ENCODE assay signal across 7 mouse cellular contexts in genomic region chr11:5057856-5058641, GRCm38 (mm10). TPM values are rescaled to one million over a fixed set of nuclear protein-coding genes. Genes with fewer than 3 reads are reported as not detected.
DNase-seq lines count a peak whose midpoint lies in the region; ATAC-seq and TF ChIP-seq lines count a peak whose summit lies in the region.

Rasl10a (plus strand) TSS chr11:5058128.

- 3% methylated on average over 70 of the region's 77 CpGs for WGBS in limb, embryonic 13.5 days

- DNase-seq in CH12.LX (ENCODE audit: extremely low read depth): peak; percentile 70
- DNase-seq in T-cell, adult 2 months (ENCODE audit: low spot score): peak; percentile 31
- no peak for DNase-seq in gonadal fat pad, adult 2 months (ENCODE audit: low read depth)
- DNase-seq in kidney, adult 18-20 months: peak; percentile 57
- DNase-seq in naive thymus-derived CD4-positive, alpha-beta T cell, adult 2 months (ENCODE audit: low read depth): peak; percentile 59
- peak; percentile 36 to 37 for DNase-seq in thymus, adult 18-20 months

- in situ Hi-C loops in CH12.LX (cut with MboI; ENCODE audit: low pct_ligation_motif_present, low pct_unique_long_range_greater_than_20kb, low sequenced_read_pairs): no loop called here

- no peaks in the 10 kb centered on the region for H3K9me3 ChIP-seq in CH12.LX (replicated peaks; ENCODE audit: low read length)
- H3K9me3 ChIP-seq in limb, embryonic 13.5 days: no peaks in the 10 kb centered on the region

- peak within 1 kb of the TSS; percentile 71 for H3K27ac ChIP-seq in CH12.LX (ENCODE audit: insufficient read depth, low read depth)
- H3K27ac ChIP-seq in limb, embryonic 13.5 days: no peak within 1 kb of the TSS

- 0 out of 2 replicates have a peak, but pooled peaks have one; percentile 7 for TF ChIP-seq EP300 in CH12.LX (IDR thresholded peaks at IDR 0.05; ENCODE audit: low read length)

- H3K79me2 ChIP-seq in CH12.LX (replicated peaks; ENCODE audit: control insufficient read depth, extremely low read depth, insufficient read depth, poor library complexity, severe bottlenecking): no peaks in the 10 kb centered on the region

- TF ChIP-seq CTCF in CH12.LX (conservative IDR thresholded peaks at IDR 0.05 in 1 of 2, IDR thresholded peaks at IDR 0.05 in 1 of 2; ENCODE audit: low read depth in 2 of 2, low read length in 2 of 2): peak in 1 of 2 experiments; percentile 1; a peak in 1 of 4 replicates

- peak; percentile 65 for TF ChIP-seq POLR2A in CH12.LX (IDR thresholded peaks at IDR 0.05; ENCODE audit: low read depth, low read length)

- H3K4me1 ChIP-seq in CH12.LX (ENCODE audit: control insufficient read depth in 1 of 2, insufficient read depth in 2 of 2): peaks cover 42 to 82% of the 10 kb centered on the region in 2 experiments
- peaks cover 70% of the 10 kb centered on the region for H3K4me1 ChIP-seq in limb, embryonic 13.5 days

- H3K36me3 ChIP-seq in CH12.LX (replicated peaks in 1 of 2; ENCODE audit: control insufficient read depth in 1 of 2, insufficient read depth in 1 of 2, low read length in 1 of 2): peaks cover 0 to 13% of the 10 kb centered on the region in 2 experiments
- peaks cover 11% of the 10 kb centered on the region; the same call in 1 of the 2 replicates for H3K36me3 ChIP-seq in limb, embryonic 13.5 days

- dilution Hi-C loops in CH12.LX (cut with MboI; ENCODE audit: extremely low pct_ligation_motif_present, extremely low pct_unique_long_range_greater_than_20kb, low sequenced_read_pairs): no loop called here

- H3K9ac ChIP-seq in CH12.LX (ENCODE audit: insufficient read depth, low read depth): peak within 1 kb of the TSS; percentile 42
- H3K9ac ChIP-seq in limb, embryonic 13.5 days: peak within 1 kb of the TSS; percentile 74

- peak within 1 kb of the TSS; percentile 92 for H3K4me2 ChIP-seq in CH12.LX (ENCODE audit: insufficient read depth, low read depth, poor library complexity, severe bottlenecking)
- peak within 1 kb of the TSS; percentile 94 for H3K4me2 ChIP-seq in limb, embryonic 13.5 days (replicated peaks)

- H3K27me3 ChIP-seq in CH12.LX (replicated peaks): peaks cover 12% of the 10 kb centered on the region
- H3K27me3 ChIP-seq in limb, embryonic 13.5 days: peaks cover 83% of the 10 kb centered on the region

- TF ChIP-seq RAD21 in CH12.LX (IDR thresholded peaks at IDR 0.05; ENCODE audit: low read depth, low read length): no peak

- ATAC-seq in limb, embryonic 13.5 days (ENCODE audit: low FRiP score, low read depth): no peak

- H3K4me3 ChIP-seq in CH12.LX (replicated peaks in 1 of 3; ENCODE audit: low read depth in 2 of 3, low read length in 2 of 3, poor library complexity in 1 of 3): peak within 1 kb of the TSS; percentile 53 to 71 (median 57)
- H3K4me3 ChIP-seq in limb, embryonic 13.5 days: peak within 1 kb of the TSS; percentile 56

TF ChIP-seq in CH12.LX, 34 proteins besides CTCF, POLR2A, EP300 and RAD21:
- TF ChIP-seq MYC (IDR thresholded peaks at IDR 0.05; ENCODE audit: low read depth, low read length) (no peak), NRF1 (IDR thresholded peaks at IDR 0.05; ENCODE audit: low read depth, low read length) (0 out of 2 replicates have a peak, but pooled peaks have one; percentile 28), ZC3H11A (IDR thresholded peaks at IDR 0.05; ENCODE audit: low read depth, low read length) (no peak), MAFK (IDR thresholded peaks at IDR 0.05; ENCODE audit: insufficient replicate concordance, low read length) (no peak), SIN3A (IDR thresholded peaks at IDR 0.05; ENCODE audit: low read length) (peak; percentile 7), KAT2A (IDR thresholded peaks at IDR 0.05; ENCODE audit: insufficient replicate concordance, low read length) (no peak), BHLHE40 (IDR thresholded peaks at IDR 0.05; ENCODE audit: low read depth, low read length) (peak; percentile 41; the same call in 1 of the 2 replicates), ETS1 (conservative IDR thresholded peaks at IDR 0.05; ENCODE audit: low read depth, low read length) (peak; percentile 17), ZNF384 (IDR thresholded peaks at IDR 0.05; ENCODE audit: low read depth, low read length) (no peak), E2F4 (IDR thresholded peaks at IDR 0.05; ENCODE audit: insufficient replicate concordance, low read depth, low read length) (no peak), CHD1 (IDR thresholded peaks at IDR 0.05; ENCODE audit: low read depth, low read length) (peak; percentile 81), USF1 (IDR thresholded peaks at IDR 0.05; ENCODE audit: low read depth, low read length) (no peak), CHD2 (IDR thresholded peaks at IDR 0.05; ENCODE audit: low read length) (0 out of 2 replicates have a peak, but pooled peaks have one; percentile 47), ZMIZ1 (IDR thresholded peaks at IDR 0.05; ENCODE audit: low read depth, low read length) (0 out of 2 replicates have a peak, but pooled peaks have one; percentile 44), HCFC1 (IDR thresholded peaks at IDR 0.05; ENCODE audit: low read depth, low read length) (peak; percentile 8; the same call in 1 of the 2 replicates), SMC3 (IDR thresholded peaks at IDR 0.05; ENCODE audit: low read depth, low read length) (no peak), USF2 (conservative IDR thresholded peaks at IDR 0.05; ENCODE audit: low read depth, low read length) (no peak), ZKSCAN1 (IDR thresholded peaks at IDR 0.05; ENCODE audit: borderline replicate concordance, low read depth, low read length) (no peak), JUND (conservative IDR thresholded peaks at IDR 0.05; ENCODE audit: low read depth, low read length) (no peak), PAX5 (IDR thresholded peaks at IDR 0.05; ENCODE audit: low read length) (no peak), MAX (IDR thresholded peaks at IDR 0.05; ENCODE audit: low read length) (0 out of 2 replicates have a peak, but pooled peaks have one; percentile 26), RCOR1 (conservative IDR thresholded peaks at IDR 0.05; ENCODE audit: low read depth, low read length) (no peak; the same call in 1 of the 2 replicates), JUN (IDR thresholded peaks at IDR 0.05; ENCODE audit: insufficient read depth, low read depth, low read length) (no peak), ELF1 (IDR thresholded peaks at IDR 0.05; ENCODE audit: low read depth, low read length) (0 out of 2 replicates have a peak, but pooled peaks have one; percentile 2), POLR2AphosphoS2 (IDR thresholded peaks at IDR 0.05; ENCODE audit: low read depth, low read length) (peak; percentile 50; the same call in 1 of the 2 replicates), TCF12 (IDR thresholded peaks at IDR 0.05; ENCODE audit: low read depth, low read length) (peak; percentile 64), GABPA (IDR thresholded peaks at IDR 0.05; ENCODE audit: insufficient replicate concordance, low read depth, low read length) (no peak), MEF2A (IDR thresholded peaks at IDR 0.05; ENCODE audit: borderline replicate concordance, low read depth, low read length) (0 out of 2 replicates have a peak, but pooled peaks have one; percentile 14), MAZ (IDR thresholded peaks at IDR 0.05; ENCODE audit: low read depth, low read length) (no peak), TBP (conservative IDR thresholded peaks at IDR 0.05; ENCODE audit: low read depth, low read length) (no peak), NELFE (IDR thresholded peaks at IDR 0.05; ENCODE audit: low read depth, low read length) (0 out of 2 replicates have a peak, but pooled peaks have one; percentile 37), UBTF (IDR thresholded peaks at IDR 0.05; ENCODE audit: low read depth, low read length) (peak; percentile 95; the same call in 1 of the 2 replicates), MXI1 (IDR thresholded peaks at IDR 0.05; ENCODE audit: low read depth, low read length) (peak; percentile 55; the same call in 1 of the 2 replicates), IRF4 (IDR thresholded peaks at IDR 0.05; ENCODE audit: low read depth, low read length) (peak; percentile 61; the same call in 1 of the 2 replicates)
TF ChIP-seq in CH12.LX: peak in this region for 17.

RNA-seq across cellular contexts. Expression of gene Rasl10a, which starts in this region (rescaled TPM):
- 6.5 and 9.1 TPM in 2 replicates for total RNA-seq in CH12.LX (2012; rRNA removed)
- 2.1 and 3.0 TPM in 2 replicates for total RNA-seq in CH12.LX (2014; rRNA removed)
- 6.3 and 7.5 TPM in 2 replicates for polyA plus RNA-seq in CH12.LX (2012; ENCODE audit: insufficient read length, low read depth)
- 36.5 and 47.3 TPM in 2 replicates for polyA plus RNA-seq in gonadal fat pad, adult 2 months (2012; rRNA removed)
- 4.2 and 5.2 TPM in 2 replicates for polyA plus RNA-seq in limb, embryonic 13.5 days (2015; fragmentation: Nextera tagmentation; extraction: Ambion mirVana)
